Mouse (Mus musculus): ENCODE data around the gene Clic3.

- TF ChIP-seq CTCF (conservative IDR thresholded peaks at IDR 0.05; ENCODE audit: insufficient read depth, insufficient read length, low read depth, low read length) (no peak), POLR2A (IDR thresholded peaks at IDR 0.05; ENCODE audit: low read depth, low read length) (no peak)
Observed at GRCm38 (mm10) chr2:25429435-25430180, 27.0 kb upstream of the Clic3 start.
